Mouse (Mus musculus): ENCODE data around the gene 5031439G07Rik.

DNA sequence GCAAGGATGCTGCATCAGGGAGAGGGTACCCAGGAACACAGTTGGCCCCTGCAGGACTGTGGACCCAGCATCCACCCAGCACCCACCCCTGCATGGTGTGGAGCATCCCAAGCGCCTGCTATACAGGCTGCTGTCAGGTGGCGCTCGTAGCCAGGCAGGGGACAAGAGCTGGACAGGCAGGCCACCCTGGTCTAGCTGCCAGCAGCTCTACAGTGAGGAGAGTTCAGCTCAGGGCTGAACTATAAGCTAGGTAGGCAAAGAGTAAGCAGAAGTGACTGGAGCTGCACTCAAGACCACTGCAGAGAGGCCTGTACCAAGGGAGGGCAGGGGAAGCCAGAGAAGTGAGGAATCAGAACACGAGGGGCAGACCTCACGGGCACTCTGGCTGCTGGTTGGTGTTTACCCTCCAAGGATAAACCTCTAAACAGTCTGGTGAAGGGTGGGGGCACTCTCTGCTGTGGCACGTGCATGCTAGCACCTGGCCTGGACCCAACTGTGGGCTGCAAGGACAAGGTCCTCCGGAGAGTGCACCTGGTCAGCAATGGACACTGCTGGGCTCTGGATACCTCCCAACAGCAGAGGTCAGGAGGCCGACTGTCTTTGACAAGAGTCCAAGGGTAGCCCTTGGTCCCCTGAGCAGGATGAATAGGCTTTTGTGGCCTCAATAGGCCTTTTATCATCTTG, 15.3 kb downstream of the 5031439G07Rik start:
- TF ChIP-seq CTCF (IDR thresholded peaks at IDR 0.05; ENCODE audit: low read depth) (no peak), EP300 (IDR thresholded peaks at IDR 0.05; ENCODE audit: low read depth) (no peak)

All from liver, postnatal 0 days (tissue).